Mouse (Mus musculus): ENCODE results near the gene Mre11a.

- TF ChIP-seq CTCF (IDR thresholded peaks at IDR 0.05; ENCODE audit: borderline replicate concordance, insufficient read depth, low read length) (no peak), POLR2A (IDR thresholded peaks at IDR 0.05; ENCODE audit: low read depth, low read length) (no peak)
Observed at GRCm38 (mm10) chr9:14753947-14754346, 30.5 kb upstream of the Mre11a start.

All from embryonic fibroblast, embryonic 13.5 days (primary cell).